Mouse (Mus musculus) liver, postnatal 0 days (tissue): ENCODE results near the gene Tbxas1. TPM values are rescaled to one million over a fixed set of nuclear protein-coding genes. Genes with fewer than 3 reads are reported as not detected.

Experiments
- ATAC-seq: fragments of 200-750 bp; cut with Nextera tagmentation; 2 replicates; pipeline ENCODE4 v1.8.0; 2017; ENCODE audit warnings: mild to moderate bottlenecking, moderate library complexity
- DNase-seq: peaks from one replicate; pipeline ENCODE4 v3.0.0-alpha.2; 2016
- H3K27ac ChIP-seq: fragments of 300-500 bp; sonication (generic); 2 replicates; pipeline ENCODE4 v1.5.1; 2014; ENCODE audit warnings: antibody characterized with exemption, moderate library complexity, mild to moderate bottlenecking, low read depth
- H3K27me3 ChIP-seq: fragments of 300-500 bp; sonication (generic); 2 replicates; pipeline ENCODE4 v1.6.1; 2014; ENCODE audit warnings: low read length, control low read depth, mixed read lengths; ENCODE audit not compliant: insufficient read depth
- H3K36me3 ChIP-seq: fragments of 300-500 bp; sonication (generic); replicated peaks from 2 replicates; pipeline ENCODE4 v1.6.1; 2014; ENCODE audit warnings: mild to moderate bottlenecking, control low read depth, low read length, moderate library complexity, mixed read lengths; ENCODE audit not compliant: insufficient read depth
- H3K4me1 ChIP-seq: fragments of 300-500 bp; sonication (generic); 2 replicates; pipeline ENCODE4 v1.6.1; 2014; ENCODE audit warnings: antibody characterized with exemption, mild to moderate bottlenecking, control low read depth; ENCODE audit not compliant: insufficient read depth
- H3K4me2 ChIP-seq: fragments of 300-500 bp; sonication (generic); 2 replicates; pipeline ENCODE4 v1.6.1; 2014; ENCODE audit warnings: low read depth, mild to moderate bottlenecking, low read length, moderate library complexity, mixed read lengths
- H3K4me3 ChIP-seq: fragments of 300-500 bp; sonication (generic); 2 replicates; pipeline ENCODE4 v1.5.1; 2014; ENCODE audit warnings: low read depth, low read length
- H3K9ac ChIP-seq: fragments of 300-500 bp; sonication (generic); replicated peaks from 2 replicates; pipeline ENCODE4 v1.6.1; 2014; ENCODE audit warnings: mild to moderate bottlenecking, moderate library complexity
- H3K9me3 ChIP-seq: fragments of 300-500 bp; sonication (generic); 2 replicates; pipeline ENCODE4 v1.6.1; 2016; ENCODE audit warnings: mild to moderate bottlenecking, control low read depth, low read length, mixed read lengths
- CTCF ChIP-seq: sonication (generic); IDR thresholded peaks from 2 replicates; pipeline ENCODE4 v1.5.1; 2016; ENCODE audit warnings: antibody characterized with exemption, low read depth
- EP300 ChIP-seq: IDR thresholded peaks from 2 replicates; pipeline ENCODE4 v1.6.1; 2016; ENCODE audit warnings: antibody characterized with exemption, low read depth, mild to moderate bottlenecking
- WGBS: fragments of 180-500 bp; shearing (Covaris S2); extraction: QIAGEN DNeasy Blood & Tissue Kit; methylation state at CpG from one replicate; pipeline ENCODE4 v1.1.7; 2014; ENCODE audit not compliant: insufficient replicate concordance; 5-methylcytosine and 5-hydroxymethylcytosine counted together
- polyA plus RNA-seq: library from polyadenylated mRNA; unstranded; fragments of >200 nt; fragmentation: Nextera tagmentation; extraction: Ambion mirVana; gene quantifications from 2 replicates; pipeline ENCODE4 v1.2.1, GENCODE M21; 2015

Gene Tbxas1
- polyA plus RNA-seq, 1 experiment from 2014 or later = 10.3 TPM

- H3K27ac ChIP-seq = no peak overlapping the region
- TF ChIP-seq CTCF = no peak
- no peak for TF ChIP-seq EP300
- H3K4me3 ChIP-seq = no peak overlapping the region
- no peaks in the 10 kb centered on the region for H3K36me3 ChIP-seq
- no peak overlapping the region for H3K9ac ChIP-seq
- ATAC-seq (no peak), DNase-seq (no peak)
- no peaks in the 10 kb centered on the region for H3K27me3 ChIP-seq
- WGBS = 74% methylated on average over 2 of the region's 2 CpGs
- H3K9me3 ChIP-seq = no peaks in the 10 kb centered on the region
- H3K4me1 ChIP-seq = peaks cover 13% of the 10 kb centered on the region
- H3K4me2 ChIP-seq = no peak overlapping the region
These were observed 109.4 kb downstream of the Tbxas1 start for GRCm38 (mm10) chr6:38984626-38985025.

- Histone ChIP-seq H3K9me3 (no peaks in the 10 kb centered on the region), H3K36me3 (no peaks in the 10 kb centered on the region), H3K4me3 (no peak overlapping the region), H3K27ac (no peak overlapping the region), H3K9ac (no peak overlapping the region), H3K4me2 (no peak overlapping the region), H3K4me1 (peaks cover 15% of the 10 kb centered on the region), H3K27me3 (no peaks in the 10 kb centered on the region)
- WGBS = 68% methylated on average over 10 of the region's 10 CpGs
- DNase-seq = no peak
- TF ChIP-seq EP300 (no peak), CTCF (no peak)
- ATAC-seq = no peak
These were observed 111.4 kb downstream of the Tbxas1 start for GRCm38 (mm10) chr6:38986641-38987040.

GRCm38 (mm10) chr6:38992016-38992415, 116.8 kb downstream of the Tbxas1 start:
- 0 out of 2 replicates have a peak overlapping the region, but pooled peaks have one; percentile 50 for H3K27ac ChIP-seq
- TF ChIP-seq CTCF (no peak), EP300 (peak; percentile 21; the same call in 1 of the 2 replicates)
- H3K9me3 ChIP-seq = no peaks in the 10 kb centered on the region
- H3K4me2 ChIP-seq = no peak overlapping the region
- WGBS = 14% methylated on average over 4 of the region's 4 CpGs
- H3K36me3 ChIP-seq = no peaks in the 10 kb centered on the region
- H3K27me3 ChIP-seq = no peaks in the 10 kb centered on the region
- peak; percentile 64 for DNase-seq
- H3K4me3 ChIP-seq = no peak overlapping the region
- H3K9ac ChIP-seq = no peak overlapping the region
- ATAC-seq = peak; percentile 91
- H3K4me1 ChIP-seq = peaks cover 16% of the 10 kb centered on the region

- H3K27ac ChIP-seq = no peak overlapping the region
- no peak for DNase-seq
- WGBS = 71% methylated on average over 3 of the region's 3 CpGs
- no peaks in the 10 kb centered on the region for H3K27me3 ChIP-seq
- peaks cover 16% of the 10 kb centered on the region for H3K4me1 ChIP-seq
- H3K9me3 ChIP-seq = no peaks in the 10 kb centered on the region
- H3K9ac ChIP-seq = no peak overlapping the region
- no peak for ATAC-seq
- H3K4me3 ChIP-seq = no peak overlapping the region
- TF ChIP-seq EP300 (no peak), CTCF (no peak)
- no peaks in the 10 kb centered on the region for H3K36me3 ChIP-seq
- no peak overlapping the region for H3K4me2 ChIP-seq
These were observed 120.6 kb downstream of the Tbxas1 start for GRCm38 (mm10) chr6:38995774-38996173.

GRCm38 (mm10) chr6:38997838-38998237, 122.6 kb downstream of the Tbxas1 start:
- Histone ChIP-seq H3K4me2 (no peak overlapping the region), H3K9me3 (no peaks in the 10 kb centered on the region), H3K27me3 (no peaks in the 10 kb centered on the region), H3K4me1 (no peaks in the 10 kb centered on the region; the same call in 1 of the 2 replicates), H3K9ac (no peak overlapping the region), H3K36me3 (no peaks in the 10 kb centered on the region), H3K4me3 (no peak overlapping the region), H3K27ac (no peak overlapping the region)
- 82% methylated on average over 4 of the region's 4 CpGs for WGBS
- no peak for TF ChIP-seq CTCF
- TF ChIP-seq EP300 = no peak
- no peak for DNase-seq
- ATAC-seq = no peak

- Histone ChIP-seq H3K4me3 (no peak overlapping the region), H3K27ac (no peak overlapping the region), H3K9ac (no peak overlapping the region), H3K27me3 (no peaks in the 10 kb centered on the region), H3K4me1 (peaks cover 8% of the 10 kb centered on the region), H3K36me3 (no peaks in the 10 kb centered on the region), H3K4me2 (no peak overlapping the region), H3K9me3 (no peaks in the 10 kb centered on the region)
- DNase-seq (no peak), ATAC-seq (no peak)
- 62% methylated on average over 7 of the region's 7 CpGs for WGBS
- TF ChIP-seq CTCF = no peak
- TF ChIP-seq EP300 = no peak
These were observed 127.9 kb downstream of the Tbxas1 start for GRCm38 (mm10) chr6:39003126-39003525.
